Mouse (Mus musculus): ENCODE measurements around the gene Gm1330. TPM values are rescaled to one million over a fixed set of nuclear protein-coding genes. Genes with fewer than 3 reads are reported as not detected.

Gm1330 gene
- polyA plus RNA-seq (2012; rRNA removed) = not detected in 2 replicates

GRCm38 (mm10) chr2:149003151-149003550 is at the start of gene Gm1330:
TSS of gene Gm1330 (minus strand) at chr2:149003251.

DNA sequence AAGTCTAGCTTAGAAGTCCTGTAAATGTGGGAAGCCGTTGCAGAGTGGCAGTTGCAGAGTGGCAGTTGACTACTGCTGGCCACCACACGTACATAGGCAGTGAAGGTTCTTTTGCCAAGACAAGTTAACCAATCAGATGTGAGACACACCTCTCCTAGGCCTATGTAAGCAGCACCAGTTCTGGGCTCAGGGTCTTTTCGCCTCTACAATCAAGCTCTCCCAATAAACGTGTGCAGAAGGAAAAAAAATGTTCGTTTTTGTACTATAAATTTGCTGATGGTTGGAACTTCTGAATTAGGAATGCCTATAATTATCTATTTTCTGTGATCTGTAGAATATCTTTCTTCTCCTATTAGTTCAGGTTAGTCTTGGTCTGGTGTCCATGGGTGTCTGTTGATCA is 14.1 kb upstream of the Gm1330 start, which contains the start of gene Gm10750:
Gm10750 (minus strand) TSS at position 101 of the 400 bp plus-strand sequence.

Other genes with a start within 250 kb of the Gm1330 start
- gene Cst11, start 231.8 kb downstream of the Gm1330 start, polyA plus RNA-seq (2012; rRNA removed) = not detected in 2 replicates
- not detected in 2 replicates for gene 8030411F24Rik, start 221.2 kb downstream of the Gm1330 start, polyA plus RNA-seq (2012; rRNA removed)
- gene Cst12, start 213.9 kb downstream of the Gm1330 start, polyA plus RNA-seq (2012; rRNA removed) = 0.07 TPM in 1 of 2 replicates, not detected in the other
- gene Cst8, start 204.5 kb downstream of the Gm1330 start, polyA plus RNA-seq (2012; rRNA removed) = 0.43 and 0.65 TPM in 2 replicates
- gene Cst13, start 183.2 kb downstream of the Gm1330 start, polyA plus RNA-seq (2012; rRNA removed) = not detected in 2 replicates
- 0.19 and 0.22 TPM in 2 replicates for gene Cst9, start 168.1 kb downstream of the Gm1330 start, polyA plus RNA-seq (2012; rRNA removed)
- gene 9230104L09Rik, start 138.2 kb downstream of the Gm1330 start, polyA plus RNA-seq (2012; rRNA removed) = not detected in 2 replicates
- 248 and 278 TPM in 2 replicates for gene Cst3, start 127.6 kb downstream of the Gm1330 start, polyA plus RNA-seq (2012; rRNA removed)
- gene Gm10750, start 14.0 kb upstream of the Gm1330 start, polyA plus RNA-seq (2012; rRNA removed) = not detected in 2 replicates

All from liver, embryonic 18 days (tissue).